Mouse (Mus musculus): Measurements from ENCODE around the gene Zfp106. TPM values are rescaled to one million over a fixed set of nuclear protein-coding genes. Genes with fewer than 3 reads are reported as not detected.
A peak's percentile ranks its signal among the peaks of the same experiment; 100 is the strongest.
"Not testable (repeated sequence)": the region's sequence is repeated elsewhere in the genome, so short reads cannot be mapped to it uniquely, and the experiment has no call there.

The Zfp106 gene
- polyA plus RNA-seq, 1 experiment from 2014 or later = 48.4 TPM

DNA sequence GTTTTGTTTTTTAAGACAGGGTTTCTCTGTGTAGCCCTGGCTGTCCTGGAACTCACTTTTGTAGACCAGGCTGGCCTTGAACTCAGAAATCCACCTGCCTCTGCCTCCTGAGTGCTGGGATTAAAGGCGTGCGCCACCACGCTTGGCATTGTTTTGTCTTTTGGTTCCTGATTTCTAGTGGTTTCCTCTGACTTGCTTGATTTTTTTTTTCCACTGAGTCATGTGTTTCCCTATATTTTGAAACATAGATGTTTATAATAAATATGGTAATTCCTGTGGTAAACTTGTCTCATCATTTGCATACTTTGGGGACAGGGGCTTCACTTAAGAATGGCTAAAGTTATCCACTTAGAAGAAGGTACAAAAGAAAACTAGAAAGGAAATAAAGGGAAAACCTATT lies 8.5 kb upstream of the Zfp106 start:
- not testable (repeated sequence) for H3K27me3 ChIP-seq; H3K4me3 ChIP-seq; H3K27ac ChIP-seq; H3K9me3 ChIP-seq (replicated peaks); H3K36me3 ChIP-seq (ENCODE audit: poor library complexity, severe bottlenecking); H3K4me2 ChIP-seq; H3K9ac ChIP-seq; ATAC-seq
- peaks cover 15% of the 10 kb centered on the region for H3K4me1 ChIP-seq
- WGBS = 97% methylated on average over 3 of the region's 3 CpGs

DNA sequence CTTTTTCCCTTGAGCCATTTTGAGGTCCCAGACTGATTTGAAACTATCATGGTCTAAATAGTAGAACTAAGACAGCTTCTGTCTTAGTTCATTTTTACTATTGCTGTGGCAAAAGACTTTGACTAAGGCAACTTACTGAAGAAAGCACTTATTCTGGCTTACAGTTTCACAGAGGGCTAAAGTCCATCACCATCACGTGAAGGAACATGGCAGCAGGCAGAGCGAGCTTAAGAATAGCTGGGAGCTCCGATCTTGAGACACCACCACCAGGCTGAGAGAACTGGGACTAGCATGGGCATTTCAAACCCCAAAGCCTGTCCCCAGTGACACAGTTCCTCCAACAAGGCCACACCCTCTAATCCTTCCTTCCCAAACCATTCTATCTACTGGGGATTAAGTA lies 7.4 kb upstream of the Zfp106 start:
- Histone ChIP-seq H3K36me3 (ENCODE audit: poor library complexity, severe bottlenecking) (peaks cover 9% of the 10 kb centered on the region; the same call in 1 of the 2 replicates), H3K4me1 (peaks cover 18% of the 10 kb centered on the region), H3K27ac (no peak overlapping the region), H3K9me3 (replicated peaks) (no peaks in the 10 kb centered on the region), H3K4me3 (no peak overlapping the region), H3K27me3 (no peaks in the 10 kb centered on the region), H3K4me2 (no peak overlapping the region), H3K9ac (no peak overlapping the region)
- WGBS = 95% methylated on average over 3 of the region's 3 CpGs
- no peak for ATAC-seq

DNA sequence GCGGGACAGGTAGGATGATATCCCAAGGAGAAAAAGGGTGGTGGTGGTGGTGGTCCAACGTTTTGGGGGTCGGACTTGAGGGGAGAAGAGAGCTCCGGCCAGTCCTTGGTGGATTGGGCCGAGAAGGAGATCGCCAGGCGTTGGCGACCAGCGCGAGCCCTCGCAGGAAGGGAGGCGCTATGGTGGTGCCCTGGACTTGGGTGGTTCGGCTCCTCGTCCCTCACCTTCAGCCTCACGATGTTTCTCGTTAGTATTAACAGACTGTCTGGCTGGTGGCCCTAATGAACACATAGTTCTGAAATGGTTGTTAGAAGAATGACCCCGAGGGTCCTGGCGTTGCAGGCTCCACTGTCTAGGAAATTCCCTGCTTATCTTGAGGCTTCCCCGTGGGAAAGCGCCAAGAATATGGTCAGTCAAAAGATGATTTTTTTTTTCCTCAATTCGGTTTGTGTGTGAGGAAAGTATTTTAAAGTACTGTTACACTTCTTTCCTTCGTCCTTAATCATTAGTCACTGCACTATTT lies 4.2 kb upstream of the Zfp106 start:
- peak overlapping the region; percentile 64 for H3K4me3 ChIP-seq
- H3K4me1 ChIP-seq = peaks cover 21% of the 10 kb centered on the region
- no peaks in the 10 kb centered on the region for H3K27me3 ChIP-seq
- 1% methylated on average over 22 of the region's 22 CpGs for WGBS
- H3K4me2 ChIP-seq = peak overlapping the region; percentile 84
- H3K9me3 ChIP-seq (replicated peaks) = no peaks in the 10 kb centered on the region
- H3K36me3 ChIP-seq (ENCODE audit: poor library complexity, severe bottlenecking) = peaks cover 9% of the 10 kb centered on the region; the same call in 1 of the 2 replicates
- ATAC-seq = peak; percentile 68
- H3K27ac ChIP-seq = no peak overlapping the region
- H3K9ac ChIP-seq = peak overlapping the region; percentile 73

DNA sequence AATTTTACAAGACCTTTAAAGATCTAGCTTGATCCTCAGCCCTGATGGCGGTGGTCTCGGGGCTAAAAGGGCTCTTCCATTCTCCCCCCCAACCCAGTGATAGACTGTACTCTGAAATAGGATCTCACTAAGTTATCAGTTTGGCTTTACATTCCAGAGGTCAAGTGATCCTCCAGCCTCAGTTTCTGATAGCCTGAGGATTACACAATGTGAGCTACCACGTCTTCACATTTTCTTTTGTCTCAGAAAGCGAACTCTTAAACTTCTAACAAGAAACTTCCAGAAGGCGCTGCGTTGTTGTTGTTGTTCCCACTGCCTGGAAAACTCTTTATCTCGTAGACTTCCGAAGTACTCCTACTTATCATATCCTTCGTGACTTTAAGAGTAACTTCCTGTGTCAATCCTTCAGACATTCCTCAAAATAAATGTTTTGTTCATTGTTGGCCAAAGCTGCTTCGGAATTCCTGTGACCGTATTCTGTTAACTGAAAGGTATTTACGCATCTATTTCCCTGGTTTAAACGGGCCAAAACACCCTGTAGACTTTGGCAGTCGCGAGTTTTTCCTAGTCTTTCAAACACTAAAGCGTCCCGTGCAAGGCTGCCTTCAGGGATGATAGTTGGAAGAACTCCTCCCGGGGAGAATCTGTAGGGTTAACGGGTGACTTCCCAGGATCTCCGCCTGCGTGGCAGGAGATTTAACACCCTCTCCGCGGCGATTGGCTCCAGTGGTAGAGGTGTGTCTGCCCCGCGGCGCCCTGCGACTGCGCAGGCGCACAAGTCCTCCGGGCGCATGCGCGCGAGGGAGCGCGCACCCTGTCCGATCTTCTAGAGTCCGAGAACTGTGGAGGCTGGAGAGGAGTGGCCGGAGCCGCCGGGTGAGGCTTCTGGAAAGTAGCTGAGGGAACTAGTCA lies 3.5 kb upstream of the Zfp106 start, which contains the start of gene Snap23:
TSS of gene Snap23 (plus strand) at position 786 of the 912 bp plus-strand sequence.
- peak within 1 kb of the TSS; percentile 7; the same call in 1 of the 2 replicates for H3K27ac ChIP-seq

DNA sequence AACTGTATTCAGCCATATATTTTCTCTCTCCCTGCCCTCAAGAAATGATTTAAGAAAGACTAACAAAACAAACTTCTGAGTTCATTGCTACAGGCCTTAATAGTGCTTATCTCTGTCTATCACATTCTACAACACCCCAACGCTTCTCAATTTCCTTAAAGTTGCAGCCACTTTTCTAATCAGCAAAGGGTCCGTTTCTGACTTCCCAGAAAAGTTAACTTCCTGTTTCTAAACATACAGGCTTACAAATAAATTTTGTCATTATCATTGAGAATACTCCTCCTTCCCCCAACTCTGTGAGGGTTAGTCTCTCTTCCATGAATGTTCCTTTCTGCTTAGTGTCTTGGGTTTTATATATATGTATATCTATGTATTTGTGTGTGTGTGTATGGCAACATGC lies 1.7 kb upstream of the Zfp106 start:
- no peak for ATAC-seq
- no peak overlapping the region for H3K27ac ChIP-seq
- no peaks in the 10 kb centered on the region for H3K27me3 ChIP-seq
- H3K9ac ChIP-seq = no peak overlapping the region
- H3K36me3 ChIP-seq (ENCODE audit: poor library complexity, severe bottlenecking) = no peaks in the 10 kb centered on the region
- H3K4me1 ChIP-seq = peaks cover 26% of the 10 kb centered on the region
- H3K4me3 ChIP-seq = no peak overlapping the region
- no peak overlapping the region for H3K4me2 ChIP-seq
- 92% methylated on average over 2 of the region's 2 CpGs for WGBS
- no peaks in the 10 kb centered on the region for H3K9me3 ChIP-seq (replicated peaks)

More for the DNA sequence above, 3.5 kb upstream of the Zfp106 start, which contains the start of gene Snap23:
- ATAC-seq = peak; percentile 91
- Histone ChIP-seq H3K4me3 (peak within 1 kb of the TSS; percentile 64), H3K4me1 (peaks cover 26% of the 10 kb centered on the region), H3K27me3 (no peaks in the 10 kb centered on the region), H3K4me2 (peak within 1 kb of the TSS; percentile 84), H3K9me3 (replicated peaks) (no peaks in the 10 kb centered on the region), H3K36me3 (ENCODE audit: poor library complexity, severe bottlenecking) (peaks cover 9% of the 10 kb centered on the region; the same call in 1 of the 2 replicates), H3K9ac (peak within 1 kb of the TSS; percentile 73)
- 1% methylated on average over 42 of the region's 42 CpGs for WGBS

DNA sequence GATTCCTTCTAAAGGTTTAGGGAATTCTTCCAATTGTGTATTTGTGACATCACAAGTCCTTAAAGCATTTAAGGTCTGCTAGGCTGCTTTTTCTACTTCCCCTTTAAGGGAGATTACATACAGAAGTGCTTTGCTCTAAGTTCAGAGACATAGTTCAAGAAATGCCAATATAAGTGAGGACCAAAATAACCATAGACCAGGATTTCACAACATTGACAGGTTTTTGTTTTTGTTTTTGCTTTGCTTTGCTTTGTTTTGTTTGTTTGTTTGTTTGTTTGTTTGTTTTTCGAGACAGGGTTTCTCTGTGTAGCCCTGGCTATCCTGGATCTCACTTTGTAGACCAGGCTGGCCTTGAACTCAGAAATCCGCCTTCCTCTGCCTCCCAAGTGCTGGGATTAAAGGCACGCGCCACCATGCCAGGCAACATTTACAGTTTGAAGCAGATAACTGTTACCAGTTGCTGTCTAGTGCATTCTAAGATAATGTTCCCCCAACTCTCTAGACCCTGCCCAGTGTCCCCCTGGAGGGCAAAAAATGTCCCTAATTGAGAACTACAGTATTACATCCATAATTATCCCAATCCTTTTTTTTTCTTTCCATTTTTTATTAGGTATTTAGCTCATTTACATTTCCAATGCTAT lies 1.0 kb upstream of the Zfp106 start:
- not testable (repeated sequence) for ATAC-seq; H3K36me3 ChIP-seq (ENCODE audit: poor library complexity, severe bottlenecking); H3K9me3 ChIP-seq (replicated peaks); H3K4me3 ChIP-seq; H3K27me3 ChIP-seq; H3K9ac ChIP-seq; H3K4me2 ChIP-seq; H3K27ac ChIP-seq
- H3K4me1 ChIP-seq = peaks cover 26% of the 10 kb centered on the region
- WGBS = 90% methylated on average over 4 of the region's 4 CpGs

DNA sequence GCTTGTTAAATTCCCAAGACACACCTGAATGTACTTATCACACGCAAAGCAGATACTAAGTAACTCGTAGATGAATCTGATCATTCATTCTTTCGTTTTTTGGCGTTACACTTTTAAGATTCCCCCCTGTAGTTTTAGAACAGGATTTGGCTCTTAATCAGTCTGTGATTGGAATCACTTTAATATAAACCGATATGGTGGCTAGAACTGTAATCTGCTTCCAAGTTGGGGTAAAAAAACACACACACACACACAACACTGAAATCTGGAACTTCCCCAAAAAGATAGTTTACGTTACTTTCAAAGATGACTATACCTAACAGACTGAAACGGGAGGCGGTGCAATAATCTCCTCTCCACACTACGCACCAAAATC lies 796 bp downstream of the Zfp106 start:
- Histone ChIP-seq H3K4me2 (peak overlapping the region; percentile 82), H3K36me3 (ENCODE audit: poor library complexity, severe bottlenecking) (no peaks in the 10 kb centered on the region), H3K27me3 (no peaks in the 10 kb centered on the region), H3K4me3 (peak overlapping the region; percentile 88), H3K9me3 (replicated peaks) (no peaks in the 10 kb centered on the region), H3K27ac (no peak overlapping the region), H3K9ac (peak overlapping the region; percentile 95), H3K4me1 (peaks cover 11% of the 10 kb centered on the region)
- WGBS = 25% methylated on average over 9 of the region's 9 CpGs
- ATAC-seq = no peak

DNA sequence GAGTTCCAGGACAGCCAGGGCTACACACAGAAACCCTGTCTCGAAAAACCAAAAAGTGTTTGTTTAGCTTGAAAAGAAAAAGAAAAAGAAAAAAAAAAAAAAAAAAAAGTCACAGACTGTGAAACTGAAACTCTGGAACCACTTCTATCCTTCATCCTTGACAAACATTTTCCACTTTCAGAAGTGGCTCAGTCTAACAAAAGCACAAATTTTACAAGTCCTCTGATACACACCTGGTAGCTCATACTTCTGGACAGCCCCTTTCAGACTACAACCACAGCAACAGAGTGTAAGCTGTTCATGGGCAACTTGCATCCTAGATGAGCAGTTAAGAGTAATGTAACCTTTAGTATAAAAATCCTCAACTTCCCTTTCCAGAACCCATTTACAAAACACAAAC lies 2.1 kb downstream of the Zfp106 start:
- WGBS = 93% methylated on average over 1 of the region's 1 CpGs
- Histone ChIP-seq H3K27me3 (no peaks in the 10 kb centered on the region), H3K9me3 (replicated peaks) (no peaks in the 10 kb centered on the region), H3K27ac (no peak overlapping the region), H3K4me1 (peaks cover 8% of the 10 kb centered on the region), H3K4me3 (no peak overlapping the region), H3K9ac (no peak overlapping the region), H3K36me3 (ENCODE audit: poor library complexity, severe bottlenecking) (no peaks in the 10 kb centered on the region; the same call in 1 of the 2 replicates), H3K4me2 (no peak overlapping the region)
- ATAC-seq = no peak

DNA sequence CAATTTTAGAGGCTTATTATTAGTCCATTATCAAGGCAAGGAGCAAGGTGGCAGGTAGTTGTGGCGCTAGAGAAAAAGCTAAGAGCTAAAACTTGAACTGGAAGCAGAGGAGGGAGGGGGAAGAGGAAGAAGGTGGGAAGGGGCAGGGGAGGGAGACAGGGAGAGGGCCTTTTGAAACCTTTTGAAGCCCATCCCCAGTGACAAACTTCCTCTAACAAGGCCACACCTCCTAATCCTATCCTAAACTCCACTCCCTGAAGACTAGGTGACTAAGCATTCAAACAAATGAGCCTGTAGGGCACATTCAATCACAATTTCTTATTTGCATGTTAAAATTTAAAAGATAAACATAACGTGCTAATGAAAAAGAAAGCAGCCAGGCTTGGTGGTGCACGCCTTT lies 4.8 kb downstream of the Zfp106 start:
- ATAC-seq = no peak
- no peak overlapping the region for H3K9ac ChIP-seq
- H3K4me3 ChIP-seq = no peak overlapping the region
- H3K27ac ChIP-seq = no peak overlapping the region
- H3K36me3 ChIP-seq (ENCODE audit: poor library complexity, severe bottlenecking) = peaks cover 10% of the 10 kb centered on the region
- H3K27me3 ChIP-seq = no peaks in the 10 kb centered on the region
- H3K9me3 ChIP-seq (replicated peaks) = no peaks in the 10 kb centered on the region
- peaks cover 8% of the 10 kb centered on the region for H3K4me1 ChIP-seq
- no peak overlapping the region for H3K4me2 ChIP-seq
- 95% methylated on average over 3 of the region's 3 CpGs for WGBS

DNA sequence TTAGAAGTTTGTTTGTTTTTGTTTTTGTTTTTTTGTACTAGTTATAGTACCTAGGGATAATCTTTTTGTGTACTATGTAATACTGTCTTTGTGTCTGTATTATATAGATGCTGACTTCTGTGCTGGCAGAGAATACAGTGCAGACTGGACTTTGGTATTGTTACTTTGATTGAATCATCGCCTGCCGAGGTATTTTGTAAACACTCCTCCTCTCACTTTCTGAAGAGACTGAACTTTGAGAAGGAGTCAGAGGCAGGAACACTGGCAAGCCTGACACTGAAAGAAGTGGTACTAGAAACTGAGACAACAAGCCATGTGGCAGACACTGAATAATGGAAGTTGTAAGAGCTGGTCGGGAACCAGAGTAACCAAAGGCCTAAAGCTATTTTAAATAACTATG lies 6.8 kb downstream of the Zfp106 start:
- Histone ChIP-seq H3K36me3 (ENCODE audit: poor library complexity, severe bottlenecking) (peaks cover 26% of the 10 kb centered on the region), H3K27ac (no peak overlapping the region), H3K9ac (no peak overlapping the region), H3K4me3 (no peak overlapping the region), H3K4me2 (no peak overlapping the region), H3K4me1 (no peaks in the 10 kb centered on the region), H3K9me3 (replicated peaks) (no peaks in the 10 kb centered on the region), H3K27me3 (no peaks in the 10 kb centered on the region)
- 85% methylated on average over 3 of the region's 3 CpGs for WGBS
- ATAC-seq = no peak

DNA sequence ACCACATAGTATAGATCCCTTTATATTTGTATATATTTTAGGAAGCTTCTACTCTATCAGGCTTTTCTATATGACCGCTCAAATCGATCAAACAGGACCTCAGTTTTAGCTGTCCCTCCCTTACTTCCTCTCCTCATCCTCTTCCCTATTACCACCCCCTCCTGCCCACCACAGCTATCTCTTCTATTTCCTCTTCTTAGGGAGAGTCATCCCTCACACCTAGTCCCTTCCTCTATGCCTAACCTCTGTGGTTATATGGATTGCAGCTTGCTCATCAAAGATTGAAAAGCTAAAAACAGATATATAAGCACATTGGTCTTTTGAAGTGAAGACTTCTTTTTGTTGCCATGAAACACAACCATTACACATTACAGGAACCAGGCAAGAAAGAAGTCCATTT lies 18.9 kb downstream of the Zfp106 start:
- 98% methylated on average over 2 of the region's 2 CpGs for WGBS
- ATAC-seq = no peak
- H3K9ac ChIP-seq = no peak overlapping the region
- no peak overlapping the region for H3K4me3 ChIP-seq
- H3K9me3 ChIP-seq (replicated peaks) = no peaks in the 10 kb centered on the region
- H3K4me1 ChIP-seq = peaks cover 8% of the 10 kb centered on the region
- no peak overlapping the region for H3K4me2 ChIP-seq
- H3K27me3 ChIP-seq = no peaks in the 10 kb centered on the region
- peaks cover 39% of the 10 kb centered on the region for H3K36me3 ChIP-seq (ENCODE audit: poor library complexity, severe bottlenecking)
- no peak overlapping the region for H3K27ac ChIP-seq

DNA sequence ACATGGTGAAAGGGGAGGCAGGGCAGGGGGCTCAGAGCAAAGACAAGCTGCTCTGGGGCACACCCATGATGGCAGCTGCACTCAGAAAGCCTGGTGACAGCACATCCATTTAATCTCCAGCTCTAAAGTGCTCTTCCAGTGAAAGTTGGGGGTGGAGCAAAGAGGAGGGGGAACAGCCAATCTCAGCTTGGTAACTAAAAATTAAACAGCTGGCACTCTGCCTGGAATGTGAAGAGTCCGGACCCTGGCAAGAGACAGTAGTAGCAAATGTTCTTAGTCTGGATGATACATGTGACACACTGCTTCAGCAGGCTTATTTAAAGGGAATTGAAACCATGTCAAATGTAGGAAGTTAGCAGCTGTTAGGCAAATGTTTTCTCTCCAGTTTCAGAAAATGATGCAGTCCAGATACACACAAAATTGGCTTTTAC lies 23.9 kb downstream of the Zfp106 start:
- Histone ChIP-seq H3K27me3 (no peaks in the 10 kb centered on the region), H3K36me3 (ENCODE audit: poor library complexity, severe bottlenecking) (peaks cover 25% of the 10 kb centered on the region), H3K4me2 (no peak overlapping the region), H3K27ac (peak overlapping the region; percentile 63), H3K9ac (no peak overlapping the region), H3K9me3 (replicated peaks) (no peaks in the 10 kb centered on the region), H3K4me3 (no peak overlapping the region), H3K4me1 (peaks cover 16% of the 10 kb centered on the region)
- WGBS = 15% methylated on average over 1 of the region's 1 CpGs
- peak; percentile 97 for ATAC-seq
